Mouse (Mus musculus): ENCODE results near the gene Kcns1. TPM values are rescaled to one million over a fixed set of nuclear protein-coding genes. Genes with fewer than 3 reads are reported as not detected.

Kcns1 gene
- polyA plus RNA-seq, 1 experiment from 2014 or later = 1.3 TPM

- Histone ChIP-seq H3K4me3 (replicated peaks; ENCODE audit: low read length) (no peak overlapping the region), H3K4me2 (ENCODE audit: low read length) (no peak overlapping the region), H3K4me1 (replicated peaks; ENCODE audit: control insufficient read depth, insufficient read depth, low read length) (no peaks in the 10 kb centered on the region), H3K36me3 (ENCODE audit: control insufficient read depth, insufficient read depth) (no peaks in the 10 kb centered on the region), H3K27ac (ENCODE audit: low read length) (no peak overlapping the region), H3K9ac (replicated peaks; ENCODE audit: low read depth, low read length) (no peak overlapping the region), H3K27me3 (replicated peaks; ENCODE audit: control insufficient read depth, insufficient read depth, low read length) (peaks cover 8% of the 10 kb centered on the region; the same call in 1 of the 2 replicates), H3K9me3 (ENCODE audit: control insufficient read depth, low read length) (no peaks in the 10 kb centered on the region)
- ATAC-seq = no peak
- 93% methylated on average over 5 of the region's 5 CpGs for WGBS
These were observed 6.9 kb upstream of the Kcns1 start for GRCm38 (mm10) chr2:164177831-164178230.

GRCm38 (mm10) chr2:164175850-164176249, 4.9 kb upstream of the Kcns1 start:
- Histone ChIP-seq H3K9me3 (ENCODE audit: control insufficient read depth, low read length) (no peaks in the 10 kb centered on the region), H3K4me3 (replicated peaks; ENCODE audit: low read length) (no peak overlapping the region), H3K4me2 (ENCODE audit: low read length) (no peak overlapping the region), H3K27me3 (replicated peaks; ENCODE audit: control insufficient read depth, insufficient read depth, low read length) (peaks cover 20% of the 10 kb centered on the region), H3K4me1 (replicated peaks; ENCODE audit: control insufficient read depth, insufficient read depth, low read length) (peaks cover 3% of the 10 kb centered on the region), H3K27ac (ENCODE audit: low read length) (no peak overlapping the region), H3K9ac (replicated peaks; ENCODE audit: low read depth, low read length) (no peak overlapping the region), H3K36me3 (ENCODE audit: control insufficient read depth, insufficient read depth) (no peaks in the 10 kb centered on the region)
- WGBS = 61% methylated on average over 3 of the region's 3 CpGs
- ATAC-seq = no peak

- H3K4me1 ChIP-seq (replicated peaks; ENCODE audit: control insufficient read depth, insufficient read depth, low read length) = peaks cover 9% of the 10 kb centered on the region
- H3K9me3 ChIP-seq (ENCODE audit: control insufficient read depth, low read length) = no peaks in the 10 kb centered on the region
- no peak overlapping the region for H3K9ac ChIP-seq (replicated peaks; ENCODE audit: low read depth, low read length)
- no peak overlapping the region for H3K4me3 ChIP-seq (replicated peaks; ENCODE audit: low read length)
- no peak overlapping the region for H3K27ac ChIP-seq (ENCODE audit: low read length)
- peaks cover 27% of the 10 kb centered on the region for H3K27me3 ChIP-seq (replicated peaks; ENCODE audit: control insufficient read depth, insufficient read depth, low read length)
- no peak for ATAC-seq
- H3K36me3 ChIP-seq (ENCODE audit: control insufficient read depth, insufficient read depth) = no peaks in the 10 kb centered on the region
- 69% methylated on average over 8 of the region's 8 CpGs for WGBS
- H3K4me2 ChIP-seq (ENCODE audit: low read length) = no peak overlapping the region
These were observed 3.9 kb upstream of the Kcns1 start for GRCm38 (mm10) chr2:164174649-164175395.

- ATAC-seq = no peak
- Histone ChIP-seq H3K9ac (replicated peaks; ENCODE audit: low read depth, low read length) (no peak overlapping the region), H3K27me3 (replicated peaks; ENCODE audit: control insufficient read depth, insufficient read depth, low read length) (peaks cover 41% of the 10 kb centered on the region)
These were observed 2.5 kb upstream of the Kcns1 start for GRCm38 (mm10) chr2:164173394-164173793.

GRCm38 (mm10) chr2:164170326-164170725, 587 bp downstream of the Kcns1 start:
- Histone ChIP-seq H3K4me2 (ENCODE audit: low read length) (peak overlapping the region; percentile 62; the same call in 1 of the 2 replicates), H3K27me3 (replicated peaks; ENCODE audit: control insufficient read depth, insufficient read depth, low read length) (peaks cover 61% of the 10 kb centered on the region), H3K27ac (ENCODE audit: low read length) (no peak overlapping the region), H3K4me1 (replicated peaks; ENCODE audit: control insufficient read depth, insufficient read depth, low read length) (peaks cover 16% of the 10 kb centered on the region), H3K4me3 (replicated peaks; ENCODE audit: low read length) (no peak overlapping the region; the same call in 1 of the 2 replicates), H3K9ac (replicated peaks; ENCODE audit: low read depth, low read length) (no peak overlapping the region), H3K36me3 (ENCODE audit: control insufficient read depth, insufficient read depth) (no peaks in the 10 kb centered on the region), H3K9me3 (ENCODE audit: control insufficient read depth, low read length) (no peaks in the 10 kb centered on the region)
- WGBS = 1% methylated on average over 11 of the region's 11 CpGs
- no peak for ATAC-seq

More at GRCm38 (mm10) chr2:164173394-164173793, 2.5 kb upstream of the Kcns1 start:
- H3K27ac ChIP-seq (ENCODE audit: low read length) = no peak overlapping the region
- H3K9me3 ChIP-seq (ENCODE audit: control insufficient read depth, low read length) = no peaks in the 10 kb centered on the region
- H3K4me3 ChIP-seq (replicated peaks; ENCODE audit: low read length) = no peak overlapping the region
- no peaks in the 10 kb centered on the region for H3K36me3 ChIP-seq (ENCODE audit: control insufficient read depth, insufficient read depth)
- peaks cover 12% of the 10 kb centered on the region for H3K4me1 ChIP-seq (replicated peaks; ENCODE audit: control insufficient read depth, insufficient read depth, low read length)
- no peak overlapping the region for H3K4me2 ChIP-seq (ENCODE audit: low read length)
- WGBS = 82% methylated on average over 3 of the region's 3 CpGs

GRCm38 (mm10) chr2:164168571-164168946, 2.4 kb downstream of the Kcns1 start:
- Histone ChIP-seq H3K36me3 (ENCODE audit: control insufficient read depth, insufficient read depth) (no peaks in the 10 kb centered on the region), H3K9ac (replicated peaks; ENCODE audit: low read depth, low read length) (peak overlapping the region; percentile 43; the same call in 1 of the 2 replicates), H3K4me2 (ENCODE audit: low read length) (peak overlapping the region; percentile 59), H3K4me3 (replicated peaks; ENCODE audit: low read length) (peak overlapping the region; percentile 46), H3K4me1 (replicated peaks; ENCODE audit: control insufficient read depth, insufficient read depth, low read length) (peaks cover 16% of the 10 kb centered on the region), H3K27me3 (replicated peaks; ENCODE audit: control insufficient read depth, insufficient read depth, low read length) (peaks cover 58% of the 10 kb centered on the region), H3K27ac (ENCODE audit: low read length) (no peak overlapping the region), H3K9me3 (ENCODE audit: control insufficient read depth, low read length) (no peaks in the 10 kb centered on the region)
- peak; percentile 54 for ATAC-seq
- WGBS = 9% methylated on average over 41 of the region's 42 CpGs

- Histone ChIP-seq H3K4me1 (replicated peaks; ENCODE audit: control insufficient read depth, insufficient read depth, low read length) (peaks cover 16% of the 10 kb centered on the region), H3K36me3 (ENCODE audit: control insufficient read depth, insufficient read depth) (no peaks in the 10 kb centered on the region), H3K9me3 (ENCODE audit: control insufficient read depth, low read length) (no peaks in the 10 kb centered on the region), H3K27me3 (replicated peaks; ENCODE audit: control insufficient read depth, insufficient read depth, low read length) (peaks cover 54% of the 10 kb centered on the region), H3K4me3 (replicated peaks; ENCODE audit: low read length) (peak overlapping the region; percentile 46), H3K9ac (replicated peaks; ENCODE audit: low read depth, low read length) (peak overlapping the region; percentile 43), H3K27ac (ENCODE audit: low read length) (no peak overlapping the region), H3K4me2 (ENCODE audit: low read length) (peak overlapping the region; percentile 59)
- peak; percentile 63 for ATAC-seq
- WGBS = 17% methylated on average over 84 of the region's 90 CpGs
These were observed 3.0 kb downstream of the Kcns1 start for GRCm38 (mm10) chr2:164167752-164168570.

GRCm38 (mm10) chr2:164164941-164165340, 6.0 kb downstream of the Kcns1 start:
- peaks cover 8% of the 10 kb centered on the region for H3K4me1 ChIP-seq (replicated peaks; ENCODE audit: control insufficient read depth, insufficient read depth, low read length)
- H3K27ac ChIP-seq (ENCODE audit: low read length) = no peak overlapping the region
- H3K27me3 ChIP-seq (replicated peaks; ENCODE audit: control insufficient read depth, insufficient read depth, low read length) = peaks cover 36% of the 10 kb centered on the region
- no peak overlapping the region for H3K9ac ChIP-seq (replicated peaks; ENCODE audit: low read depth, low read length)
- no peak overlapping the region for H3K4me2 ChIP-seq (ENCODE audit: low read length)
- 98% methylated on average over 5 of the region's 5 CpGs for WGBS
- H3K9me3 ChIP-seq (ENCODE audit: control insufficient read depth, low read length) = no peaks in the 10 kb centered on the region
- ATAC-seq = no peak
- no peak overlapping the region for H3K4me3 ChIP-seq (replicated peaks; ENCODE audit: low read length)
- H3K36me3 ChIP-seq (ENCODE audit: control insufficient read depth, insufficient read depth) = no peaks in the 10 kb centered on the region

- no peak overlapping the region for H3K4me2 ChIP-seq (ENCODE audit: low read length)
- H3K9me3 ChIP-seq (ENCODE audit: control insufficient read depth, low read length) = no peaks in the 10 kb centered on the region
- ATAC-seq = no peak
- peaks cover 4% of the 10 kb centered on the region for H3K27me3 ChIP-seq (replicated peaks; ENCODE audit: control insufficient read depth, insufficient read depth, low read length)
- no peaks in the 10 kb centered on the region for H3K4me1 ChIP-seq (replicated peaks; ENCODE audit: control insufficient read depth, insufficient read depth, low read length)
- no peak overlapping the region for H3K9ac ChIP-seq (replicated peaks; ENCODE audit: low read depth, low read length)
- no peaks in the 10 kb centered on the region for H3K36me3 ChIP-seq (ENCODE audit: control insufficient read depth, insufficient read depth)
- 84% methylated on average over 11 of the region's 11 CpGs for WGBS
- no peak overlapping the region for H3K4me3 ChIP-seq (replicated peaks; ENCODE audit: low read length)
- H3K27ac ChIP-seq (ENCODE audit: low read length) = no peak overlapping the region
These were observed 9.3 kb downstream of the Kcns1 start for GRCm38 (mm10) chr2:164161515-164162055.
